Mouse (Mus musculus) olfactory bulb, adult 2 months (tissue): Measurements from ENCODE around the gene Bcl2l12. TPM values are rescaled to one million over a fixed set of nuclear protein-coding genes. Genes with fewer than 3 reads are reported as not detected.
"Not testable (repeated sequence)": the region's sequence is repeated elsewhere in the genome, so short reads cannot be mapped to it uniquely, and the experiment has no call there.

Experiments
- H3K27ac ChIP-seq: fragments of 200-500 bp; 2 replicates; pipeline ENCODE4 v1.5.1; 2012; ENCODE audit warnings: low read depth, low read length; ENCODE audit not compliant: insufficient read depth
- H3K4me1 ChIP-seq: fragments of 200-500 bp; 2 replicates; pipeline ENCODE4 v1.6.1; 2012; ENCODE audit warnings: low read length; ENCODE audit not compliant: control insufficient read depth, insufficient read depth
- H3K4me3 ChIP-seq: fragments of 200-500 bp; 2 replicates; pipeline ENCODE4 v1.5.1; 2012; ENCODE audit warnings: mild to moderate bottlenecking, low read depth, low read length, moderate library complexity; ENCODE audit not compliant: insufficient read depth
- CTCF ChIP-seq: fragments of 200-500 bp; IDR thresholded peaks from 2 replicates; pipeline ENCODE4 v1.5.1; 2012; ENCODE audit warnings: low read depth, mild to moderate bottlenecking, low read length, moderate library complexity; ENCODE audit not compliant: insufficient read depth
- POLR2A ChIP-seq: fragments of 200-500 bp; IDR thresholded peaks from 2 replicates; pipeline ENCODE4 v1.6.1; 2012; ENCODE audit warnings: mild to moderate bottlenecking, low read depth, low read length, moderate library complexity; ENCODE audit not compliant: insufficient read depth
- WGBS: fragments of 180-500 bp; shearing (Covaris S2); methylation state at CpG from one replicate; pipeline ENCODE4 v1.1.7; 2018; 5-methylcytosine and 5-hydroxymethylcytosine counted together
- polyA plus RNA-seq: library from polyadenylated mRNA; stranded (reverse); fragments of >200 nt; gene quantifications from 2 replicates; pipeline ENCODE4 v1.2.4, GENCODE M21; 2012; ENCODE audit warnings: low replicate concordance; ENCODE audit not compliant: missing spikeins, insufficient read depth, insufficient read length

Gene Bcl2l12
- polyA plus RNA-seq, 1 experiment, result not detected

- H3K4me1 ChIP-seq, result no peaks in the 10 kb centered on the region
- H3K27ac ChIP-seq, result no peak overlapping the region
- no peak for TF ChIP-seq CTCF
- TF ChIP-seq POLR2A, result no peak
- WGBS, result 79% methylated on average over 15 of the region's 15 CpGs
- H3K4me3 ChIP-seq, result no peak overlapping the region
Observed at GRCm38 (mm10) chr7:45024281-45025248, 26.1 kb upstream of the Bcl2l12 start.

- not testable (repeated sequence) for H3K27ac ChIP-seq, H3K4me1 ChIP-seq, H3K4me3 ChIP-seq
- WGBS, result 78% methylated on average over 5 of the region's 5 CpGs
Observed at GRCm38 (mm10) chr7:45023711-45024110, 25.2 kb upstream of the Bcl2l12 start.

GRCm38 (mm10) chr7:45020225-45020624 lies 21.7 kb upstream of the Bcl2l12 start:
- Histone ChIP-seq H3K27ac (no peak overlapping the region), H3K4me3 (no peak overlapping the region), H3K4me1 (peaks cover 8% of the 10 kb centered on the region; the same call in 1 of the 2 replicates)
- TF ChIP-seq POLR2A (no peak), CTCF (no peak)
- 81% methylated on average over 9 of the region's 9 CpGs for WGBS

DNA sequence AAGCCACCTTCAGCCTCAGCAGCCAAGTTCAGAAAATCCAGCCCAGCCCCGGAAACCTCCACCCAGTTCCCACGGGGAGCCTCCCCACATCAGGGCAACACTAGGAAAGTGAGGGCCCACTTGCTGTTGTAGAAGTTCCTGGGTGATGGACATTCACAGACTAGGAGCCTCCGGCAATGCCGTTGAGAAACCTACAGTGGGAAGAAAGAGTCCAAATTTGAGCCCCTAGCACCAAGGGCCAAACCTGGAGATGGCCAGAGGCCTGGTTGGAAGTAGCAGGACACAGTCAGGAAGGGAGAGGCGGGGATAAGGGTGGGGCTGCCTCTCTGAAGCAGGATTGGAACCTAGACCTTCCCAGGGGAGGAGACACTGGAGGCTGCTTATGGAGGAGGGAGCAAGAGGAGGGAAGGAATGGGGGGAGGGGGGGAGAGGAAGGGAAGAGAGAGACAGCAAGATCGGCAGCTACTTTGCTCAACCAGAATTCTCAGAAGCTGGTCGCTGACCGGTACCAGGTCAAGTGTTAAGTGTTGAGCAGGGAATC lies 20.6 kb upstream of the Bcl2l12 start:
- TF ChIP-seq CTCF (no peak), POLR2A (no peak)
- Histone ChIP-seq H3K4me3 (peak overlapping the region; percentile 5; the same call in 1 of the 2 replicates), H3K4me1 (peaks cover 8% of the 10 kb centered on the region; the same call in 1 of the 2 replicates), H3K27ac (no peak overlapping the region)
- 48% methylated on average over 8 of the region's 8 CpGs for WGBS

GRCm38 (mm10) chr7:45017242-45018061 lies 18.9 kb upstream of the Bcl2l12 start, which contains the start of gene Rras:
TSS of gene Rras (plus strand) at chr7:45017961.
- TF ChIP-seq POLR2A (no peak), CTCF (no peak)
- peaks cover 12% of the 10 kb centered on the region for H3K4me1 ChIP-seq
- WGBS, result under 1% methylated on average over 36 of the region's 36 CpGs
- H3K4me3 ChIP-seq, result peak within 1 kb of the TSS; percentile 45
- H3K27ac ChIP-seq, result no peak within 1 kb of the TSS

DNA sequence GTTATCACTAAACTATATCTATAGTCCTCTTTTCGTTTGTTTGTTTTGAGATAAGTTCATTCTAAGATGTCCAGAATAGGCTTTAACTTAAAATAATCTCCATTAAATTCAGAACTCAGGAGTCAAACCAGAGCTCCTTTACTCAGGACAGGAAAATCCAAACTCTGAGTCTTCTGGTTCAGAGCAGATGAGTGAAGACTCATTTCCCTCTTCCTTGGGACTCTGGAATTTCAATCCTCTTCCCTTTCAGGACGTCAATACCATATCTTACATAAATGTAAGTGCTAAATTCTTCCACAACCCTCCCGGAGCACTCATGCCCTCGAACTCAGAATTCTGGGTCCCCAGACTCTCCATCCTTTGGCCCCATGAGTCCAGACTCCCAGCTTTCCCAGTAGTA lies 18.2 kb upstream of the Bcl2l12 start:
- WGBS, result 5% methylated on average over 4 of the region's 4 CpGs
- Histone ChIP-seq H3K4me3 (peak overlapping the region; percentile 45), H3K27ac (no peak overlapping the region), H3K4me1 (peaks cover 14% of the 10 kb centered on the region)
- TF ChIP-seq POLR2A, result no peak
- TF ChIP-seq CTCF, result no peak

GRCm38 (mm10) chr7:45015957-45016612 lies 17.6 kb upstream of the Bcl2l12 start, which contains the start of gene Scaf1:
TSS of gene Scaf1 (minus strand) at chr7:45016363.
- 1% methylated on average over 69 of the region's 69 CpGs for WGBS
- Histone ChIP-seq H3K4me1 (peaks cover 14% of the 10 kb centered on the region), H3K4me3 (peak within 1 kb of the TSS; percentile 77), H3K27ac (0 out of 2 replicates have a peak within 1 kb of the TSS, but pooled peaks have one; percentile 35)
- TF ChIP-seq CTCF, result no peak
- peak; percentile 25; the same call in 1 of the 2 replicates for TF ChIP-seq POLR2A

- peak overlapping the region; percentile 77 for H3K4me3 ChIP-seq
- TF ChIP-seq CTCF, result no peak
- TF ChIP-seq POLR2A, result no peak
- WGBS, result under 1% methylated on average over 20 of the region's 20 CpGs
- H3K27ac ChIP-seq, result 0 out of 2 replicates have a peak overlapping the region, but pooled peaks have one; percentile 35
- peaks cover 14% of the 10 kb centered on the region for H3K4me1 ChIP-seq
Observed at GRCm38 (mm10) chr7:45015344-45015956, 16.9 kb upstream of the Bcl2l12 start.
